Mouse (Mus musculus) kidney, embryonic 16.5 days (tissue): Measurements from ENCODE around the gene Cript. TPM values are rescaled to one million over a fixed set of nuclear protein-coding genes. Genes with fewer than 3 reads are reported as not detected.
A peak's percentile ranks its signal among the peaks of the same experiment; 100 is the strongest.

Experiments
- ATAC-seq: fragments of 200-750 bp; cut with Nextera tagmentation; 2 replicates; pipeline ENCODE4 v1.8.0; 2017; ENCODE audit warnings: moderate TSS enrichment; ENCODE audit not compliant: low FRiP score, low TSS enrichment
- H3K27ac ChIP-seq: fragments of 300-500 bp; sonication (generic); 2 replicates; pipeline ENCODE4 v1.5.1; 2014; ENCODE audit warnings: low read length
- H3K27me3 ChIP-seq: fragments of 300-500 bp; sonication (generic); 2 replicates; pipeline ENCODE4 v1.6.1; 2014; ENCODE audit warnings: low read length, control low read depth, mixed read lengths; ENCODE audit not compliant: insufficient read depth
- H3K36me3 ChIP-seq: fragments of 300-500 bp; sonication (generic); 2 replicates; pipeline ENCODE4 v1.6.1; 2014; ENCODE audit warnings: low read length, control low read depth, mixed read lengths; ENCODE audit not compliant: insufficient read depth
- H3K4me1 ChIP-seq: fragments of 300-500 bp; sonication (generic); 2 replicates; pipeline ENCODE4 v1.6.1; 2014; ENCODE audit warnings: low read length, control low read depth, mixed read lengths; ENCODE audit not compliant: insufficient read depth
- H3K4me2 ChIP-seq: fragments of 300-500 bp; sonication (generic); replicated peaks from 2 replicates; pipeline ENCODE4 v1.6.1; 2014; ENCODE audit warnings: low read depth, low read length
- H3K4me3 ChIP-seq: fragments of 300-500 bp; sonication (generic); 2 replicates; pipeline ENCODE4 v1.5.1; 2014; ENCODE audit warnings: mild to moderate bottlenecking, low read length
- H3K9ac ChIP-seq: fragments of 300-500 bp; sonication (generic); replicated peaks from 2 replicates; pipeline ENCODE4 v1.6.1; 2014; ENCODE audit warnings: low read length
- H3K9me3 ChIP-seq: fragments of 300-500 bp; sonication (generic); 2 replicates; pipeline ENCODE4 v1.6.1; 2016; ENCODE audit warnings: low read length, control low read depth
- WGBS: fragments of 180-500 bp; shearing (Covaris S2); extraction: QIAGEN DNeasy Blood & Tissue Kit; methylation state at CpG from one replicate; pipeline ENCODE4 v1.1.7; 2014; 5-methylcytosine and 5-hydroxymethylcytosine counted together
- polyA plus RNA-seq: library from polyadenylated mRNA; unstranded; fragments of >200 nt; fragmentation: Nextera tagmentation; extraction: Ambion mirVana; gene quantifications from 2 replicates; pipeline ENCODE4 v1.2.1, GENCODE M21; 2015

Gene Cript
- polyA plus RNA-seq, 1 experiment from 2014 or later = 140 TPM

- no peak for ATAC-seq
- 86% methylated on average over 8 of the region's 8 CpGs for WGBS
- Histone ChIP-seq H3K4me3 (no peak overlapping the region), H3K9ac (no peak overlapping the region), H3K27me3 (no peaks in the 10 kb centered on the region), H3K27ac (no peak overlapping the region), H3K36me3 (peaks cover 3% of the 10 kb centered on the region; the same call in 1 of the 2 replicates), H3K9me3 (no peaks in the 10 kb centered on the region), H3K4me2 (no peak overlapping the region), H3K4me1 (peaks cover 10% of the 10 kb centered on the region)
Measured at GRCm38 (mm10) chr17:86991306-86991705, 34.0 kb upstream of the Cript start.

GRCm38 (mm10) chr17:86997323-86997722 is 28.0 kb upstream of the Cript start:
- WGBS = 88% methylated on average over 6 of the region's 6 CpGs
- no peak overlapping the region for H3K27ac ChIP-seq
- no peak overlapping the region for H3K9ac ChIP-seq
- no peaks in the 10 kb centered on the region for H3K4me1 ChIP-seq
- ATAC-seq = no peak
- H3K4me3 ChIP-seq = no peak overlapping the region
- no peak overlapping the region for H3K4me2 ChIP-seq
- peaks cover 17% of the 10 kb centered on the region; the same call in 1 of the 2 replicates for H3K36me3 ChIP-seq
- no peaks in the 10 kb centered on the region for H3K9me3 ChIP-seq
- H3K27me3 ChIP-seq = no peaks in the 10 kb centered on the region

- H3K4me2 ChIP-seq = no peak overlapping the region
- no peaks in the 10 kb centered on the region; the same call in 1 of the 2 replicates for H3K9me3 ChIP-seq
- H3K27me3 ChIP-seq = no peaks in the 10 kb centered on the region
- H3K4me1 ChIP-seq = no peaks in the 10 kb centered on the region
- peaks cover 12% of the 10 kb centered on the region; the same call in 1 of the 2 replicates for H3K36me3 ChIP-seq
- H3K27ac ChIP-seq = no peak overlapping the region
- 93% methylated on average over 3 of the region's 3 CpGs for WGBS
- ATAC-seq = no peak
- no peak overlapping the region for H3K9ac ChIP-seq
- H3K4me3 ChIP-seq = no peak overlapping the region
Measured at GRCm38 (mm10) chr17:87008950-87009349, 16.4 kb upstream of the Cript start.

- H3K36me3 ChIP-seq = peaks cover 18% of the 10 kb centered on the region; the same call in 1 of the 2 replicates
- H3K9ac ChIP-seq = no peak overlapping the region
- no peaks in the 10 kb centered on the region for H3K4me1 ChIP-seq
- no peak overlapping the region for H3K4me3 ChIP-seq
- no peak overlapping the region for H3K4me2 ChIP-seq
- H3K27ac ChIP-seq = no peak overlapping the region
- no peaks in the 10 kb centered on the region for H3K27me3 ChIP-seq
- no peaks in the 10 kb centered on the region; the same call in 1 of the 2 replicates for H3K9me3 ChIP-seq
- no peak for ATAC-seq
- WGBS = 80% methylated on average over 13 of the region's 13 CpGs
Measured at GRCm38 (mm10) chr17:87011301-87012019, 13.9 kb upstream of the Cript start.

GRCm38 (mm10) chr17:87019692-87020091 is 5.7 kb upstream of the Cript start:
- no peak overlapping the region for H3K4me3 ChIP-seq
- WGBS = 78% methylated on average over 5 of the region's 5 CpGs
- no peaks in the 10 kb centered on the region for H3K27me3 ChIP-seq
- no peak overlapping the region for H3K9ac ChIP-seq
- ATAC-seq = no peak
- no peak overlapping the region for H3K4me2 ChIP-seq
- H3K4me1 ChIP-seq = peaks cover 7% of the 10 kb centered on the region; the same call in 1 of the 2 replicates
- H3K9me3 ChIP-seq = no peaks in the 10 kb centered on the region
- H3K36me3 ChIP-seq = peaks cover 15% of the 10 kb centered on the region; the same call in 1 of the 2 replicates
- H3K27ac ChIP-seq = no peak overlapping the region

- Histone ChIP-seq H3K4me1 (peaks cover 17% of the 10 kb centered on the region), H3K9me3 (peaks cover 3% of the 10 kb centered on the region), H3K36me3 (peaks cover 7% of the 10 kb centered on the region), H3K9ac (peak overlapping the region; percentile 86), H3K4me3 (peak overlapping the region; percentile 97), H3K27me3 (no peaks in the 10 kb centered on the region), H3K27ac (no peak overlapping the region), H3K4me2 (peak overlapping the region; percentile 90)
- ATAC-seq = peak; percentile 90
- WGBS = under 1% methylated on average over 55 of the region's 55 CpGs
Measured at GRCm38 (mm10) chr17:87024491-87025242, 683 bp upstream of the Cript start.

GRCm38 (mm10) chr17:87036141-87037073 is 11.1 kb downstream of the Cript start:
- H3K4me3 ChIP-seq = no peak overlapping the region
- ATAC-seq = no peak
- H3K27ac ChIP-seq = no peak overlapping the region
- no peak overlapping the region for H3K4me2 ChIP-seq
- no peak overlapping the region for H3K9ac ChIP-seq
- H3K4me1 ChIP-seq = no peaks in the 10 kb centered on the region
- H3K27me3 ChIP-seq = no peaks in the 10 kb centered on the region
- H3K9me3 ChIP-seq = no peaks in the 10 kb centered on the region
- H3K36me3 ChIP-seq = peaks cover 21% of the 10 kb centered on the region; the same call in 1 of the 2 replicates
- WGBS = 54% methylated on average over 9 of the region's 10 CpGs

GRCm38 (mm10) chr17:87038496-87038895 is 13.1 kb downstream of the Cript start:
- no peak overlapping the region for H3K27ac ChIP-seq
- H3K9me3 ChIP-seq = no peaks in the 10 kb centered on the region
- ATAC-seq = no peak
- 87% methylated on average over 5 of the region's 5 CpGs for WGBS
- no peak overlapping the region for H3K4me3 ChIP-seq
- H3K36me3 ChIP-seq = peaks cover 16% of the 10 kb centered on the region; the same call in 1 of the 2 replicates
- H3K4me2 ChIP-seq = no peak overlapping the region
- no peak overlapping the region for H3K9ac ChIP-seq
- no peaks in the 10 kb centered on the region for H3K27me3 ChIP-seq
- H3K4me1 ChIP-seq = no peaks in the 10 kb centered on the region

- WGBS = 68% methylated on average over 19 of the region's 19 CpGs
- Histone ChIP-seq H3K4me3 (no peak overlapping the region), H3K4me2 (no peak overlapping the region), H3K27ac (no peak overlapping the region), H3K9ac (no peak overlapping the region), H3K36me3 (no peaks in the 10 kb centered on the region), H3K9me3 (no peaks in the 10 kb centered on the region), H3K4me1 (0 out of 2 replicates have a peak, but pooled peaks cover 4% of the 10 kb centered on the region), H3K27me3 (no peaks in the 10 kb centered on the region)
- no peak for ATAC-seq
Measured at GRCm38 (mm10) chr17:87041739-87042138, 16.4 kb downstream of the Cript start.
